Mouse (Mus musculus): ENCODE measurements around the gene Mpg.

The Mpg gene

DNA sequence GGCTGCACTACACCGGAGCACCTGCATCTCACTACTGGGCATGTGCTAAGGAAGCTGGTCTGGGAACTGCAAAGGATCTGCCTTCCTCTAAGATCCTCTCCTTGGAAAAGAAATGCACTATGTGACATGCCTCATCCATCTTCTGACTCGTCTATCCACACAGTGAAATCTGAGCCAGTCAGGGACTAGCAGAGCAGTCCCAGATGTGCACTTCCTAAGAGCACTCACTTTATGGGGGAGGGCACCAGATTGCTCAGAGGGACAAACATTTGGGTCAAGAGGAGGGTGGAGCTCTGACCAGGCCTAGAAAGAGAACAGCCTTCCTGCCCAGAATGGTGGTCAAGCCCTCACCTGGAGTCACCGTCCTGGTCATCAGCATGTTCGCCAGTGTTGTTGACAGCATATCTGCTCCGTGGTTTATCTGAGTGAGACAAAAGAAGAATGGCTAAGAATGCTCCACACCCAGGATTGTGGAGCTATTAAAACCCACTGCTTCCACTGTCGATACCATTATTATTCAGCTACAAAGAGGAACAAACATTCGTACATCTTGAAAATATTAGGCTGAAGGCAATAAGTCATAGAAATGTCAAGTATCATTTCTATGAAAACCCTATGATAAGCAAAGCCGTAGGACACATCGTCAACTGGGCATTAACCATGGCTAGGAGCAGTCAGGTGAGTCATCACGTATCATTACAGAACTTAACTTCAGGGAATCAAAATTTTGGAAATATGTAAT lies 36.5 kb downstream of the Mpg start:
- no peak for DNase-seq (ENCODE audit: low spot score)

DNA sequence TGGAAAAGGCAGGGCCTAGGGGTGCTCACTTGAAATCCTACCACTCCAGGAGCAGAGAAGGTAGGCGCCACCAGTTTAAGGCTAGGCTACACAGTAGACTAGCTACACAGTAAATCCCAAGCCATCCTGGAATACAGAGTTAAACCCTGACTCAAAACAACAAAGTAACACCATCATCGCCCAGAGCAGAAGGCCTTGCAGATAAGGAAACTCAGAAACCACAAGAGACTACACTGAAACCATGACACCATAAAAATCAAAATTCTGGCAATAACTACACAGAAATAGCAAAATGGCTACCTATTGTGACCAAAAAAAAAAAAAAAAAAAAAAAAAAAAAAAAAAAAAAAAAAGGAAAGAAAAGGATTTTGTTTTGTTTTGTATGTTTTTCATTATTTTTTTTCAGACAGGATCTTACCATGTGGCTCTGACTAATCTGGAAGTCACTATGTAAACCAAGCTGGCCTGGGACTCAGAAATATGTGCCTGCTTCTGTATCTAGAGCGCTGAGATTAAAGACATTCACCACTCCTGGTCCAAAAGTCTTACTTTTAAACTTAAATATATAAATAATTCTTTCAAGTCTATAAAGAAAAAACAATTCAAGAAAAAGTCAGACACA lies 38.9 kb downstream of the Mpg start:
- no peak for DNase-seq (ENCODE audit: low spot score)

DNA sequence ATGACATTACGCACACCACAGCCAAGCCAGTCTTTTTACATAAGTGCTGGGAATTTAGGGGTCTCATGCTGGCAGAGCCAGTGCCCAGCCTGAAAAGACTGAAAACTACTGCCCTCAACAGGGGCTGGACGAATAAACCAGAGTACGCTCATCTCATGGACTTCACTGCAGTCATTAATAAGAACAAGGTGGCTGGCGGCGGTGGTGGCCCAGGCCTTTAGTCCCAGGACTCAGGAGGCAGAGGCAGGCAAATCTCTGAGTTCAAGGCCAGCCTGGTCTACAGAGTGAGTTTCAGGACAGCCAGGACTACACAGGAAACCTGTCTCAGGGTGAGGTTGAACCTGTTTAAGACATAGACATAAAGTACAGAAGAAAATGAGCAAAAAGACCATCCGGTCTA lies 39.9 kb downstream of the Mpg start:
- no peak for DNase-seq (ENCODE audit: low spot score)

DNA sequence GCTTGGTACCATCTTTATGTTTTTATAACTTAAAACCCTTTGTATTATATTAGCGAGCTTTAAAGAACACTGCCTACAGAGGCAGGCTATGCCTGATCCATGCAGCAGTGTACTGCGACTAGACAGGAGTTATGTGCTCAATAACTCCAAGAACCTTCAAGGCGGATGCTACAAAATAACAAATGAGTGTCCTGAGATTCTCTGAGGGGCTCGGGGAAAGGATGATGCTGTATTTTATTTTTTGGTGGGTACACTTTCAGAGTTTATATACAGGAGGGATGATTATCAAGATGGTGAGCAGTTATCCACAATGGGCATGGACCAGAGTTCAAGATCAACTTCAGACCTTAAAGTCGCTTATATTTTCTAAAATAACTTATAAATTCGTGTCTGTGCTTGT lies 40.5 kb downstream of the Mpg start:
- DNase-seq (ENCODE audit: low spot score) = no peak

DNA sequence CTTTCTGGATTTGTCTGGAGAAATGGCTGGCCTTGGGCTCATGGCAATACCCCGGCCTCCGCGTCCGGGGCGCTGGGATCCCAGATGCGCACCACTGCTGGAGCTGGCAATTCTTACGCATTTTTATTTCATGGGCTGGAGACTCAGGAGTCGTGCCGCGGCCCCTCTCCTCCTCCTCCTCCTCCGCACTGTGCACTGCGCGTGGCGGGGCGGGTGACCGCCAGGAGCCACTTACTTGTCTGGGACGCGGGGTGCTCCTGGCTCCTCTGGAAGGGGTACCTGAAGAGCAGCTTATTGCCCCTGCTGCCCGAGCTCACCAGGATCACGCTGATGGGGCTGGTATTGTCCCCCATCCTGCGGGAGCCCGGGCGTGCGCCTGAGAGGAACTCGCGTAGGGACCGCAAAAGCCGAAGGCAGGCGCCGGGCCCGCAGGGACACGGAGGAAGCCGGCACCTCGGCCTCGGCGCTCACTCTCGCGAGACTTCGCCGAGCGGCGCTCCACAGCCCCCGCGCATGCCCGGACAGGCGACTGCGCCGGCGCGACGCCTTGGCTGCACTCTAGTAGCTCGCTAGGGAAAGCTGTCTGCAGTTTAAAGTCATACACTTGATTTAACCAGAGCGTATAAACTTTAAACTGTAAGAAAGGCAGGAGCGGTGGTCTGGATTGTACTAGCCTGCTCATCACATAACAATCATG lies 41.0 kb downstream of the Mpg start, which contains the start of gene Nprl3:
Gene Nprl3 (minus strand): TSS at position 520 of the 697 bp plus-strand sequence.
- DNase-seq (ENCODE audit: low spot score) = peak; percentile 99

DNA sequence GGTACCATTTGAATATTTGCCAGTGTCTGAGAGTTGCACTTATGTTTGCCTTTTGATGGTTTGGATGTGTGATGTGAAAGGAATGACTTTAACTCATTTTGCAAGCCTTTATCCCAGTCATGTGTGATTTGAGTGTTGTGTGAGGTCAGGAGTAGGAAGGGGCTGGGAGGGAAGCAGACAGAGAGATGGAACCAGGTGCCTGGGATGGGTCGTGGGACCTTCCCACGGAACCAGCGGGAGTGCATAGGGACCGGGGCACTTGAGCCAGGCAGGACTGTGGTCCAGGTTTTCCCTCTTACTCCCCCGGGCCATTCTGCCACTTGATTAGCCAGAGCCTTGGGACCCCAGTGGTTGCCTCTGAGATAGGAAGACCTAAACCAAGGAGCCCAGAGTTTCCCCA lies 41.7 kb downstream of the Mpg start:
- peak; percentile 31 for DNase-seq (ENCODE audit: low spot score)

DNA sequence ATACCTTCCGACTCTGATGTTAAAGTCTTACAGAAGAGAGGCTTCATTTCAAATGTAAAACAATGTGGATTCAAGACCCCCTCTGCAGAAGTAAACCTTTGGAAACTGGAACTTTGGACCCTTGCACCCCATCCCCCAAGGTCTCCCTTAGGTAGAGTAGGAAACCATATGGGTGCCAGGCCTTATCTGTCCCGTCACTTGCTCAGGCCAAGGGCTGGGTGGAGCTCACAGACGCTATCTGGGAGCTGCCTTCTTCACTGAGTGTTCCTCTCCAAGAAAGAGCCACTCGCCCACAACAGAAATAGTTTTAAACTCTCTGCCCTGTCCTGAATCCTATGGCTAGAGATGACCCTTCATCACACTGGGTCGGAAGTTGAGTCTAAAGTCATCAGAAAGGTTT lies 42.6 kb downstream of the Mpg start:
- no peak for DNase-seq (ENCODE audit: low spot score)

DNA sequence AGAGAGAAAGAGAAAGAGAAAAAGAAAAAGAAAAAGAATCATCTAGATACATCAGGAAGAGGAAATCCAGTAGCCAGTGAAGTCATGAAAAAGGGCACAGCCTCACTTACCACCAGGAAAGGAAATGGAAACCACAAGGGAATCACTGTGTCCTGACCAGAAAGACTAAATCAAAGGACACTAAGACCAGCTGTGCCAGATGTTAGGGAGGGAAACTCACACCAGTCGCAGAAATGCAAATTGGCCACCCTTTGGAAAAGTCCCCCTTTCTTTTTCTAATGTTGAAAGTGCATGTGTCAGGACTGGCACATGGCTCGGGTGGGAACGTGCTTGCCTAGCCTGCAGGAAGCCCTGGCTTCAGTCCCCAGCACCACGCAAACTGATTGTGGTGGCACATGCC lies 44.9 kb downstream of the Mpg start:
- no peak for DNase-seq (ENCODE audit: low spot score)

DNA sequence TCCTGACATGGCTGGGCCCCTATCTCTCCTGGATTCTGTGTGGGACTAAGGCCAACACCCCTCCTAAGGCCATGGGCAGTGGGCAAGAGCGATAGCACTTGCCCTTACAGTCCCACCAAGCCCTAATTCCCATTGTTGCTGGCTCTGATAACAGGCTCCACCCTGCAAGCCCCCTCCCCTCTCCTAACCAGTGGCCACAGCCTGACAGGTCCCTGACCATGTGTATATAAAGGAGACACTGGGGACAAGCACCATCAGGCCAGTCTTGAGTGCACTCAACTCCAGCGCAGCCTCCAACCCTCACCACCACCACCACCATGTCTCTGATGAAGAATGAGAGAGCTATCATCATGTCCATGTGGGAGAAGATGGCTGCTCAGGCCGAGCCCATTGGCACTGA lies 50.0 kb downstream of the Mpg start, which contains the start of gene Hba-x:
Gene Hba-x (plus strand): TSS at position 54 of the 400 bp plus-strand sequence.
- DNase-seq (ENCODE audit: low spot score) = no peak

DNA sequence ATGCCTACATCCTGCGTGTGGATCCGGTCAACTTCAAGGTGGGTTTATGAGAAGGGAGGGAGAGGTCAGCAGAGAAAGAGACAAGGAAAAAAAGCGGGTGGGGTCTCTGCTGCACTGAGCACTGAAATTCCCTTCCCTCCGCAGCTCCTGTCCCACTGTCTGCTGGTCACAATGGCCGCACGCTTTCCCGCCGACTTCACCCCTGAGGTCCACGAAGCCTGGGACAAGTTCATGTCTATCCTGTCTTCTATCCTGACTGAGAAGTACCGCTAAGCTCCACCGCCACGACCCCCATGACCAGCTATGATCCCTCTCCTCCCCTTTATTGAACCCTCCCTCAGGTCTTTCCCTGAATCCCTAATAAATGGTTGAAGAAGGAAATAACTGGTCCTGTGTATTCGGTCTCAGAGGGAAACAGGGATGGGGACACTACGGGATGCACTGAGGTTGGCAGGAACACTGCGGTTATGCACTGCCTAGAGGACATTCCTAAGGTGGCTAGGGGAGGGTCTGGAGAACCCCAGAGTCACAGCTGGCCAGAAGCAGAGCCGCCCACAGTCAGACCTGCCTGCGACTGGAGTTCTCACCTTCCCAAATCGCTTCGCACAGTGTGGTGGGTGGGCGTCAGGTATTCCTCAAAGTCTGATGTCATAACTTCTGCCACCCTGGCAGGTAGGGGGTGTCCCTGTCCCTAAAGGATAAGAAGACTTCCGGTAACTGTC lies 51.6 kb downstream of the Mpg start:
- no peak for DNase-seq (ENCODE audit: low spot score)

DNA sequence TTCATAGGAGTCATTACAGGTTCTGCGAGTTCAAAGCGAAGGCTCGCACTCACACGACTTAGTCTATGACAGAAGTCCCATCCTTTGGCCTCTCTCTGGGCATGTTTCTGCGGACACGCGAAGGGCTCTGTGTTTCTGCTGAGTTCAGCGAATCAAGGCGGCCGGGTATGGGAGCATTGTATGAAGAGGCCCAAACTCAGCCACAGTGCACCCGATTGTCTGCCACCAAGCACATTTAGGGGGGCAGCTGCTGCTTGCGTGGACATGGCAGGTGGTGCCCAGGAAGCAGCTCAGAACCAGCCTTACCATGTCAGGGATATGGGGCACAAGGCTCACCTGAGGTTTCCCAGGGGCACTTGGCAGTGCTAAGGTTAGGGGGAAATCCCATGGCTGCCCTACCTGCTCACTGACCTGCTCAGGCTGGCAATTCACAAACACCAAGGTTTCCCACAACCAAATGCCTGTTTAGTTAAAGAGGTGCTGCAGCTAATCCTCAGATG lies 52.2 kb downstream of the Mpg start:
- DNase-seq (ENCODE audit: low spot score) = no peak

DNA sequence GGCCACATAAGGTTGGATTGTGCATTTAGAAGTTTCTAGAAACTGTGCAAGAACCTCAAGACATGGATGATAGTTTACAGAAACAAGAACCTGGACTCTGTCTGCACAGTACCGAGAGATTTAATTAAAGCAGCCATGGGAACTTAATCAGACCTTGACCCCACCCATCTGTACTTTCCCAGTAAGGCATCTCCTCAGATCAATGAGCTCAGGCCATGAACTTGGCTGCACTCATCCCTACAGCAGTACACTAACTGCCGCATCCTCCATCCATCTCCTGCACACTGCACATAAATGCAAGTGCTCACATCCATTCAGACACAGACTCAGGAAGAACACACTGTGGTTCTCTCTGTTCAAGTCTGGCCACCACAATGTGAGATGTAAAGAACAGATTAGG lies 54.3 kb downstream of the Mpg start:
- DNase-seq (ENCODE audit: low spot score) = no peak

DNA sequence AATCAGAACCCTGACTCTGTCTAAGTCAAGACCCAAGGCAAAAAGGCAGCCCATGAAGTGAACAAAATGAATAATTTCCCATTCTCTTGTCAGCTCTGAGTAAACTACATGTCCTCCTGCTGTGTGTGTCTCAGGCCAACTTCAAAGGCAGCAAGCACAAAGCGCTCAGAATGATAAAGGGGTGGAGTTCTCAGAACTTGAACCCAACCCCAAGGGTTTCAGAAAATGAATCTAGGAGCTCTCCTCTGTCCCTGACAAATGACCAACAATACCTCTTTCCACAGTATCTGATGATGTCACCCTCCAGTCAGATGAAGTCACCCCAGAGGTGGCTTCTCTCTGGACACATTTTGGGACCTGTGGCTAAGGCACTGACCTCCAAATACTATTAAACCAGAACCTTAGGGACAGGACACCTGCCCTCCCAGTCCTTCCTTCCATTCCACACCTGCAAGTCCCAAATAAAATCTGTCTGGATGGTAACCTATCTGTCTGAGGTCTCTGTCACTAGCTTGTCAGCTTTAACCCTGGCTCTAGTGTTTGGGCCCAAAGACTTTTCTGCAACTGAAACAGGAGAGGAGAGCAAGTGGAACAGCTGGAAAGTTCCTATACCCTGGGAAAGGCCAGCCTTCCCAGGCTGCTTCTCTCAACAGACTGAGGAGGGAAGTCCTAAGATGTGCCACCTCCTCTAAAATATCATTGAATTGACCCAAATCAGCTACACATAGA lies 55.3 kb downstream of the Mpg start:
- no peak for DNase-seq (ENCODE audit: low spot score)

All from MN1 (cell line).